Mouse (Mus musculus) CH12.LX (cell line): ENCODE data around the gene 1190005I06Rik. TPM values are rescaled to one million over a fixed set of nuclear protein-coding genes. Genes with fewer than 3 reads are reported as not detected.

Source experiments
- DNase-seq: peaks from one replicate; pipeline ENCODE4 v3.0.0-alpha.2; 2013; ENCODE audit errors: extremely low read depth
- H3K27ac ChIP-seq: 2 replicates; pipeline ENCODE4 v1.5.1; 2012; ENCODE audit warnings: low read depth, mild to moderate bottlenecking, control low read depth, moderate library complexity; ENCODE audit not compliant: insufficient read depth
- H3K27me3 ChIP-seq: replicated peaks from 2 replicates; pipeline ENCODE3; 2012; ENCODE audit warnings: inconsistent platforms
- H3K36me3 ChIP-seq, 2 experiments: replicated peaks in 1 of 2; 2 replicates each; pipeline versions ENCODE3 to v1.6.1; 2012; ENCODE audit warnings: inconsistent platforms in 1 of 2, low read length in 1 of 2, mild to moderate bottlenecking in 1 of 2, mixed read lengths in 1 of 2, moderate library complexity in 1 of 2; ENCODE audit not compliant: control insufficient read depth in 1 of 2, insufficient read depth in 1 of 2
- H3K4me1 ChIP-seq, 2 experiments: 2 replicates each; pipeline ENCODE4 v1.6.1; 2012; ENCODE audit warnings: inconsistent platforms in 1 of 2, moderate library complexity in 1 of 2; ENCODE audit not compliant: insufficient read depth in 2 of 2, control insufficient read depth in 1 of 2
- H3K4me2 ChIP-seq: 2 replicates; pipeline ENCODE4 v1.6.1; 2012; ENCODE audit warnings: low read depth, mild to moderate bottlenecking, control low read depth; ENCODE audit not compliant: poor library complexity, insufficient read depth, severe bottlenecking
- H3K4me3 ChIP-seq, 3 experiments: fragments of 150-350 bp in 1 of 3; sonication (generic) in 1 of 3; replicated peaks in 1 of 3; 2 replicates each; pipeline versions ENCODE3 to v1.5.1; 2011 to 2012; ENCODE audit warnings: low read depth in 2 of 3, low read length in 2 of 3, mild to moderate bottlenecking in 2 of 3, moderate library complexity in 2 of 3, control low read depth in 1 of 3, improper control_type of control experiment in 1 of 3, inconsistent platforms in 1 of 3, mixed read lengths in 1 of 3; ENCODE audit not compliant: poor library complexity in 1 of 3
- H3K79me2 ChIP-seq: replicated peaks from 2 replicates; pipeline ENCODE4 v1.6.1; 2012; ENCODE audit warnings: mild to moderate bottlenecking, moderate library complexity; ENCODE audit not compliant: control insufficient read depth, poor library complexity, insufficient read depth, severe bottlenecking; ENCODE audit errors: extremely low read depth
- H3K9ac ChIP-seq: 2 replicates; pipeline ENCODE4 v1.6.1; 2012; ENCODE audit warnings: low read depth, mild to moderate bottlenecking, control low read depth, moderate library complexity; ENCODE audit not compliant: insufficient read depth
- H3K9me3 ChIP-seq: replicated peaks from 2 replicates; pipeline ENCODE3; 2012; ENCODE audit warnings: low read length, inconsistent platforms, mixed read lengths
- BHLHE40 ChIP-seq: IDR thresholded peaks from 2 replicates; pipeline ENCODE4 v1.6.1; 2011; ENCODE audit warnings: mild to moderate bottlenecking, low read depth, low read length, improper control_type of control experiment
- CHD2 ChIP-seq: IDR thresholded peaks from 2 replicates; pipeline ENCODE4 v1.6.1; 2011; ENCODE audit warnings: low read length, improper control_type of control experiment
- CTCF ChIP-seq, 2 experiments: IDR thresholded peaks in 1 of 2; conservative IDR thresholded peaks in 1 of 2; 2 replicates each; pipeline ENCODE4 v1.5.1; 2011 to 2012; ENCODE audit warnings: low read depth in 2 of 2, low read length in 2 of 2, improper control_type of control experiment in 1 of 2, inconsistent platforms in 1 of 2, mild to moderate bottlenecking in 1 of 2, moderate library complexity in 1 of 2
- ELF1 ChIP-seq: IDR thresholded peaks from 2 replicates; pipeline ENCODE4 v1.6.1; 2014; ENCODE audit warnings: low read depth, mild to moderate bottlenecking, inconsistent platforms, low read length, improper control_type of control experiment
- ETS1 ChIP-seq: conservative IDR thresholded peaks from 2 replicates; pipeline ENCODE4 v1.6.1; 2012; ENCODE audit warnings: low read depth, mild to moderate bottlenecking, inconsistent platforms, low read length, improper control_type of control experiment, moderate library complexity
- GABPA ChIP-seq: IDR thresholded peaks from 2 replicates; pipeline ENCODE4 v1.6.1; 2012; ENCODE audit warnings: low read depth, low read length, improper control_type of control experiment, inconsistent platforms; ENCODE audit not compliant: insufficient replicate concordance
- IRF4 ChIP-seq: IDR thresholded peaks from 2 replicates; pipeline ENCODE4 v1.6.1; 2014; ENCODE audit warnings: low read depth, mild to moderate bottlenecking, inconsistent platforms, low read length, improper control_type of control experiment
- JUND ChIP-seq: conservative IDR thresholded peaks from 2 replicates; pipeline ENCODE4 v1.6.1; 2011; ENCODE audit warnings: low read depth, low read length, improper control_type of control experiment
- MAFK ChIP-seq: IDR thresholded peaks from 2 replicates; pipeline ENCODE4 v1.6.1; 2011; ENCODE audit warnings: low read length, improper control_type of control experiment; ENCODE audit not compliant: insufficient replicate concordance
- MAX ChIP-seq: IDR thresholded peaks from 2 replicates; pipeline ENCODE4 v1.6.1; 2011; ENCODE audit warnings: low read length, improper control_type of control experiment
- MEF2A ChIP-seq: IDR thresholded peaks from 2 replicates; pipeline ENCODE4 v1.6.1; 2014; ENCODE audit warnings: low read depth, mild to moderate bottlenecking, inconsistent platforms, low read length, improper control_type of control experiment, borderline replicate concordance
- MXI1 ChIP-seq: IDR thresholded peaks from 2 replicates; pipeline ENCODE4 v1.6.1; 2011; ENCODE audit warnings: mild to moderate bottlenecking, low read depth, low read length, improper control_type of control experiment
- MYC ChIP-seq: IDR thresholded peaks from 2 replicates; pipeline ENCODE4 v1.6.1; 2011; ENCODE audit warnings: low read depth, mild to moderate bottlenecking, improper control_type of control experiment, low read length
- NELFE ChIP-seq: IDR thresholded peaks from 2 replicates; pipeline ENCODE4 v1.6.1; 2011; ENCODE audit warnings: low read depth, low read length, improper control_type of control experiment
- NRF1 ChIP-seq: IDR thresholded peaks from 2 replicates; pipeline ENCODE4 v1.6.1; 2014; ENCODE audit warnings: low read depth, mild to moderate bottlenecking, inconsistent platforms, low read length, improper control_type of control experiment, moderate library complexity
- POLR2A ChIP-seq: IDR thresholded peaks from 2 replicates; pipeline ENCODE4 v1.6.1; 2011; ENCODE audit warnings: low read depth, mild to moderate bottlenecking, improper control_type of control experiment, low read length
- RAD21 ChIP-seq: IDR thresholded peaks from 2 replicates; pipeline ENCODE4 v1.6.1; 2011; ENCODE audit warnings: low read depth, mild to moderate bottlenecking, low read length, improper control_type of control experiment, moderate library complexity
- RCOR1 ChIP-seq: conservative IDR thresholded peaks from 2 replicates; pipeline ENCODE4 v1.6.1; 2012; ENCODE audit warnings: low read depth, mild to moderate bottlenecking, inconsistent platforms, low read length, improper control_type of control experiment
- SIN3A ChIP-seq: IDR thresholded peaks from 2 replicates; pipeline ENCODE4 v1.6.1; 2012; ENCODE audit warnings: low read length, improper control_type of control experiment, inconsistent platforms
- SMC3 ChIP-seq: IDR thresholded peaks from 2 replicates; pipeline ENCODE4 v1.6.1; 2011; ENCODE audit warnings: low read depth, low read length, improper control_type of control experiment
- TBP ChIP-seq: conservative IDR thresholded peaks from 2 replicates; pipeline ENCODE4 v1.6.1; 2011; ENCODE audit warnings: low read depth, low read length, improper control_type of control experiment
- UBTF ChIP-seq: IDR thresholded peaks from 2 replicates; pipeline ENCODE4 v1.6.1; 2012; ENCODE audit warnings: low read depth, mild to moderate bottlenecking, inconsistent platforms, low read length, improper control_type of control experiment, moderate library complexity
- USF1 ChIP-seq: IDR thresholded peaks from 2 replicates; pipeline ENCODE4 v1.6.1; 2014; ENCODE audit warnings: low read depth, mild to moderate bottlenecking, inconsistent platforms, low read length, improper control_type of control experiment
- ZC3H11A ChIP-seq: IDR thresholded peaks from 2 replicates; pipeline ENCODE4 v1.6.1; 2012; ENCODE audit warnings: low read depth, mild to moderate bottlenecking, inconsistent platforms, low read length, improper control_type of control experiment
- ZKSCAN1 ChIP-seq: IDR thresholded peaks from 2 replicates; pipeline ENCODE4 v1.6.1; 2012; ENCODE audit warnings: low read depth, inconsistent platforms, low read length, improper control_type of control experiment, borderline replicate concordance
- ZNF384 ChIP-seq: IDR thresholded peaks from 2 replicates; pipeline ENCODE4 v1.6.1; 2012; ENCODE audit warnings: low read depth, low read length, improper control_type of control experiment, inconsistent platforms
- dilution Hi-C: fragments of 300-500 bp; cut with MboI; formaldehyde crosslinking; loops from 2 replicates; pipeline ENCODE4 v1.14.3; 2020; ENCODE audit warnings: low sequenced_read_pairs; ENCODE audit not compliant: extremely low pct_unique_long_range_greater_than_20kb, extremely low pct_ligation_motif_present
- in situ Hi-C: fragments of 300-500 bp; cut with MboI; formaldehyde crosslinking; loops from 3 replicates; pipeline ENCODE4 v1.14.3; 2019; ENCODE audit warnings: low sequenced_read_pairs, low pct_ligation_motif_present, low pct_unique_long_range_greater_than_20kb, mixed read lengths
- polyA plus RNA-seq: library from polyadenylated mRNA; unstranded; fragments of >175 nt; gene quantifications from 2 replicates; pipeline ENCODE4 v1.2.1, GENCODE M21; 2012; ENCODE audit warnings: low read depth; ENCODE audit not compliant: insufficient read length
- total RNA-seq, 2 experiments: library from RNA; depleted of rRNA; stranded (reverse); fragments of 300-350 nt in 1 of 2; fragments of >200 nt in 1 of 2; gene quantifications; 2 replicates each; pipeline ENCODE4 v1.2.3; 2012 to 2014

The 1190005I06Rik gene
- total and polyA plus RNA-seq, 3 experiments, result 0.36 to 0.85 TPM; not detected in 1

DNA sequence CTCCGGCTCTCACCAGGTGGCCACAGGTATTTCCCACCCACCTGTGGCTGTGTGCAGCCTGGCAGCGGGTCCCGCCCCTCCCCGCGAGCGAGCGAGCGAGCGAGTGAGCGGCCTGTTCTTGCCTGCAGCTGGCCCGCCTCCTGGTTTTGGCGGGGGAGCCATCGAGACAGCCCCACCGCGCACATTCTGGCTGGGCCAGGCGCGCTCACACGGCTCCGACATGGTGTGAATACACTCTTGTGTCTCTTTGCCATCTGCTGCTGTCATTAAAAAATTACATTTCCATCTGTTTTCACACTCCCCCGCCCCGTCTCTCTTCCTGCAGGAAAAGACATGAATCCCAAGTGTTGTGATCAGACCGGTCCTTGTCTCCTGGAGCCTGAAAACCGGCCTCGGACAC lies 48.9 kb downstream of the 1190005I06Rik start:
- H3K27me3 ChIP-seq, result peaks cover 4% of the 10 kb centered on the region
- H3K36me3 ChIP-seq, result no peaks in the 10 kb centered on the region
- no peak overlapping the region for H3K4me2 ChIP-seq
- no peaks in the 10 kb centered on the region for H3K79me2 ChIP-seq
- no peak overlapping the region for H3K4me3 ChIP-seq
- in situ Hi-C loops (no loop called here), dilution Hi-C loops (no loop called here)
- H3K4me1 ChIP-seq, result 0 out of 4 replicates have a peak, but pooled peaks cover 0 to 3% of the 10 kb centered on the region in 2 experiments
- H3K9ac ChIP-seq, result no peak overlapping the region
- TF ChIP-seq ZNF384 (no peak), SMC3 (no peak), BHLHE40 (no peak), TBP (no peak)
- H3K27ac ChIP-seq, result no peak overlapping the region
- peaks cover 11% of the 10 kb centered on the region for H3K9me3 ChIP-seq
- no peak for DNase-seq

GRCm38 (mm10) chr8:120595963-120596362 lies 51.5 kb downstream of the 1190005I06Rik start:
- no peak overlapping the region for H3K4me2 ChIP-seq
- H3K27me3 ChIP-seq, result peaks cover 14% of the 10 kb centered on the region
- 0 out of 4 replicates have a peak, but pooled peaks cover 0 to 3% of the 10 kb centered on the region in 2 experiments for H3K4me1 ChIP-seq
- no peak overlapping the region for H3K27ac ChIP-seq
- H3K4me3 ChIP-seq, result no peak overlapping the region
- no peaks in the 10 kb centered on the region for H3K79me2 ChIP-seq
- dilution Hi-C loops, result no loop called here
- no peak for TF ChIP-seq ETS1
- no peak for TF ChIP-seq ELF1
- no peak for TF ChIP-seq MAX
- peak; percentile 79 to 95 for TF ChIP-seq CTCF (conservative IDR thresholded peaks at IDR 0.05 in 1 of 2, IDR thresholded peaks at IDR 0.05 in 1 of 2; ENCODE audit: low read depth in 2 of 2, low read length in 2 of 2)
- no peak for TF ChIP-seq ZKSCAN1
- TF ChIP-seq UBTF, result no peak
- TF ChIP-seq RCOR1, result no peak
- TF ChIP-seq MXI1, result no peak
- no peak for TF ChIP-seq NELFE
- peak; percentile 40 for TF ChIP-seq RAD21
- no peak for TF ChIP-seq GABPA
- TF ChIP-seq MEF2A, result no peak
- TF ChIP-seq NRF1, result no peak
- TF ChIP-seq CHD2, result no peak
- TF ChIP-seq SIN3A, result no peak
- no peak for TF ChIP-seq USF1
- TF ChIP-seq IRF4, result no peak
- no peak for TF ChIP-seq MAFK
- TF ChIP-seq MYC, result no peak
- no peak for TF ChIP-seq POLR2A
- TF ChIP-seq ZC3H11A, result no peak
- peak; percentile 56 for TF ChIP-seq SMC3
- TF ChIP-seq JUND, result no peak
- H3K9me3 ChIP-seq, result peaks cover 6% of the 10 kb centered on the region
- DNase-seq, result peak; percentile 71
- in situ Hi-C loops, result no loop called here
- no peak overlapping the region for H3K9ac ChIP-seq
- H3K36me3 ChIP-seq, result no peaks in the 10 kb centered on the region
